Mouse (Mus musculus): ENCODE measurements around the gene Scrn2. TPM values are rescaled to one million over a fixed set of nuclear protein-coding genes. Genes with fewer than 3 reads are reported as not detected.

Scrn2 gene
- total RNA-seq, 2 experiments from 2014 or later: 13.7 to 14.1 TPM

Small RNA genes within 50 kb of the gene (microRNA-seq; reads per million reads assigned to microRNA genes)
- gene Mir8103 (ENCODE audit: borderline number of aligned reads in 2 of 2): 0 to 0.67 reads per million in 2 experiments

Other genes with a start within 250 kb of the Scrn2 start
- gene Cbx1, start 240.8 kb upstream of the Scrn2 start, total RNA-seq (2021): 10 to 100 TPM; 32.5 to 35.2 TPM
- 100 to 1,000 TPM; 397 to 404 TPM for gene Nfe2l1, start 200.0 kb upstream of the Scrn2 start, total RNA-seq (2021)
- 10 to 100 TPM; 36.0 to 39.4 TPM for gene Copz2, start 180.1 kb upstream of the Scrn2 start, total RNA-seq (2021)
- gene Cdk5rap3, start 113.4 kb upstream of the Scrn2 start, total RNA-seq (2021): 10 to 100 TPM; 22.7 to 23.7 TPM
- 1 to 10 TPM in 1 of 2 experiments, under 1 TPM in 1; 0.73 to 1.8 TPM for gene Prr15l, start 101.8 kb upstream of the Scrn2 start, total RNA-seq (2021)
- gene Pnpo, start 86.0 kb upstream of the Scrn2 start, total RNA-seq (2021): 10 to 100 TPM; 12.8 to 13.9 TPM
- 10 to 100 TPM; 10.3 to 13.8 TPM for gene Sp2, start 47.0 kb upstream of the Scrn2 start, total RNA-seq (2021)
- gene Sp6, start 16.5 kb upstream of the Scrn2 start, total RNA-seq (2021): under 1 TPM in 1 of 2 experiments, not detected in 1; 0.14 TPM
- gene Lrrc46, start 11.5 kb downstream of the Scrn2 start, total RNA-seq (2021): not detected
- gene Mrpl10, start 11.6 kb downstream of the Scrn2 start, total RNA-seq (2021): 10 to 100 TPM; 85.0 to 89.8 TPM
- gene Osbpl7, start 20.7 kb downstream of the Scrn2 start, total RNA-seq (2021): 1 to 10 TPM; 3.8 to 4.9 TPM
- not detected for gene Tbx21, start 85.4 kb downstream of the Scrn2 start, total RNA-seq (2021)
- 10 to 100 TPM; 11.0 to 15.3 TPM for gene Tbkbp1, start 121.6 kb downstream of the Scrn2 start, total RNA-seq (2021)
- gene Kpnb1, start 157.9 kb downstream of the Scrn2 start, total RNA-seq (2021): 10 to 100 TPM; 83.7 to 85.7 TPM